Mouse (Mus musculus): ENCODE measurements at regions not wholly inside any gene's neighbourhood (a gene's known extent, or its start where the extent isn't known, plus 50 kb on each side); places are given as distances from the start of the nearest gene placed in this dataset.

- Histone ChIP-seq H3K27ac (ENCODE audit: low read depth) (no peak overlapping the region), H3K27me3 (ENCODE audit: insufficient read depth, low read length) (no peaks in the 10 kb centered on the region), H3K36me3 (ENCODE audit: insufficient read depth) (no peaks in the 10 kb centered on the region), H3K9me3 (ENCODE audit: low read depth, low read length) (no peaks in the 10 kb centered on the region), H3K4me3 (ENCODE audit: low read depth, low read length) (no peak overlapping the region), H3K4me2 (no peak overlapping the region), H3K9ac (no peak overlapping the region), H3K4me1 (ENCODE audit: insufficient read depth) (0 out of 2 replicates have a peak, but pooled peaks cover 4% of the 10 kb centered on the region)
- ATAC-seq (ENCODE audit: insufficient read depth) (no peak), DNase-seq (no peak)
- TF ChIP-seq CTCF (IDR thresholded peaks at IDR 0.05; ENCODE audit: low read depth), result no peak
- 69% methylated on average over 3 of the region's 3 CpGs for WGBS
Observed at GRCm38 (mm10) chr14:76845706-76846105, 190.9 kb upstream of the Ccdc122 start.

- Histone ChIP-seq H3K9me3 (ENCODE audit: low read depth, low read length) (no peaks in the 10 kb centered on the region), H3K4me1 (ENCODE audit: insufficient read depth) (0 out of 2 replicates have a peak, but pooled peaks cover 4% of the 10 kb centered on the region), H3K27me3 (ENCODE audit: insufficient read depth, low read length) (no peaks in the 10 kb centered on the region), H3K4me3 (ENCODE audit: low read depth, low read length) (no peak overlapping the region), H3K4me2 (no peak overlapping the region), H3K36me3 (ENCODE audit: insufficient read depth) (no peaks in the 10 kb centered on the region), H3K27ac (ENCODE audit: low read depth) (no peak overlapping the region), H3K9ac (no peak overlapping the region)
- TF ChIP-seq CTCF (IDR thresholded peaks at IDR 0.05; ENCODE audit: low read depth), result no peak
- 85% methylated on average over 1 of the region's 1 CpGs for WGBS
- ATAC-seq (ENCODE audit: insufficient read depth) (no peak), DNase-seq (no peak)
Observed at GRCm38 (mm10) chr14:76844717-76845116, 191.9 kb upstream of the Ccdc122 start.

- 86% methylated on average over 5 of the region's 5 CpGs for WGBS
- Histone ChIP-seq H3K36me3 (ENCODE audit: insufficient read depth) (no peaks in the 10 kb centered on the region), H3K27me3 (ENCODE audit: insufficient read depth, low read length) (no peaks in the 10 kb centered on the region), H3K4me3 (ENCODE audit: low read depth, low read length) (no peak overlapping the region), H3K27ac (ENCODE audit: low read depth) (peak overlapping the region; percentile 20; the same call in 1 of the 2 replicates), H3K9ac (no peak overlapping the region), H3K4me2 (no peak overlapping the region), H3K9me3 (ENCODE audit: low read depth, low read length) (no peaks in the 10 kb centered on the region), H3K4me1 (ENCODE audit: insufficient read depth) (peaks cover 5% of the 10 kb centered on the region; the same call in 1 of the 2 replicates)
- DNase-seq (no peak), ATAC-seq (ENCODE audit: insufficient read depth) (no peak)
- TF ChIP-seq CTCF (IDR thresholded peaks at IDR 0.05; ENCODE audit: low read depth), result no peak
Observed at GRCm38 (mm10) chr14:76837583-76838220, 198.9 kb upstream of the Ccdc122 start.

- Histone ChIP-seq H3K27ac (ENCODE audit: low read depth) (no peak overlapping the region), H3K4me1 (ENCODE audit: insufficient read depth) (peaks cover 5% of the 10 kb centered on the region; the same call in 1 of the 2 replicates), H3K4me2 (no peak overlapping the region), H3K9me3 (ENCODE audit: low read depth, low read length) (no peaks in the 10 kb centered on the region), H3K27me3 (ENCODE audit: insufficient read depth, low read length) (no peaks in the 10 kb centered on the region), H3K9ac (no peak overlapping the region), H3K36me3 (ENCODE audit: insufficient read depth) (no peaks in the 10 kb centered on the region), H3K4me3 (ENCODE audit: low read depth, low read length) (no peak overlapping the region)
- no peak for ATAC-seq (ENCODE audit: insufficient read depth)
- TF ChIP-seq CTCF (IDR thresholded peaks at IDR 0.05; ENCODE audit: low read depth), result no peak
- no peak for DNase-seq
- WGBS, result 72% methylated on average over 10 of the region's 10 CpGs
Observed at GRCm38 (mm10) chr14:76836926-76837516, 199.6 kb upstream of the Ccdc122 start.

- no peak overlapping the region for H3K27ac ChIP-seq (ENCODE audit: low read depth)
- H3K27me3 ChIP-seq (ENCODE audit: insufficient read depth, low read length), result no peaks in the 10 kb centered on the region
- H3K4me2 ChIP-seq, result no peak overlapping the region
- H3K9ac ChIP-seq, result no peak overlapping the region
- WGBS, result 92% methylated on average over 2 of the region's 2 CpGs
- TF ChIP-seq CTCF (IDR thresholded peaks at IDR 0.05; ENCODE audit: low read depth), result no peak
- H3K9me3 ChIP-seq (ENCODE audit: low read depth, low read length), result no peaks in the 10 kb centered on the region
- H3K36me3 ChIP-seq (ENCODE audit: insufficient read depth), result no peaks in the 10 kb centered on the region
- DNase-seq, result no peak
- H3K4me1 ChIP-seq (ENCODE audit: insufficient read depth), result peaks cover 5% of the 10 kb centered on the region; the same call in 1 of the 2 replicates
- H3K4me3 ChIP-seq (ENCODE audit: low read depth, low read length), result no peak overlapping the region
- ATAC-seq (ENCODE audit: insufficient read depth), result no peak
Observed at GRCm38 (mm10) chr14:76836271-76836670, 200.3 kb upstream of the Ccdc122 start.

GRCm38 (mm10) chr14:76834084-76834483, 202.5 kb upstream of the Ccdc122 start:
- peak; percentile 43 for DNase-seq

GRCm38 (mm10) chr14:76829161-76829510, 207.4 kb upstream of the Ccdc122 start:
- no peak overlapping the region for H3K4me3 ChIP-seq (ENCODE audit: low read depth, low read length)
- no peak for TF ChIP-seq CTCF (IDR thresholded peaks at IDR 0.05; ENCODE audit: low read depth)
- H3K27me3 ChIP-seq (ENCODE audit: insufficient read depth, low read length), result no peaks in the 10 kb centered on the region
- no peaks in the 10 kb centered on the region for H3K9me3 ChIP-seq (ENCODE audit: low read depth, low read length)
- no peak overlapping the region for H3K9ac ChIP-seq
- H3K4me1 ChIP-seq (ENCODE audit: insufficient read depth), result peaks cover 5% of the 10 kb centered on the region; the same call in 1 of the 2 replicates
- 79% methylated on average over 1 of the region's 1 CpGs for WGBS
- H3K4me2 ChIP-seq, result no peak overlapping the region
- H3K36me3 ChIP-seq (ENCODE audit: insufficient read depth), result no peaks in the 10 kb centered on the region
- DNase-seq, result no peak
- no peak for ATAC-seq (ENCODE audit: insufficient read depth)
- no peak overlapping the region for H3K27ac ChIP-seq (ENCODE audit: low read depth)

More at GRCm38 (mm10) chr14:76834084-76834483, 202.5 kb upstream of the Ccdc122 start:
- TF ChIP-seq CTCF (IDR thresholded peaks at IDR 0.05; ENCODE audit: low read depth), result no peak
- H3K4me1 ChIP-seq (ENCODE audit: insufficient read depth), result peaks cover 5% of the 10 kb centered on the region; the same call in 1 of the 2 replicates
- no peaks in the 10 kb centered on the region for H3K27me3 ChIP-seq (ENCODE audit: insufficient read depth, low read length)
- ATAC-seq (ENCODE audit: insufficient read depth), result peak; percentile 89
- no peak overlapping the region for H3K9ac ChIP-seq
- no peak overlapping the region for H3K4me2 ChIP-seq
- H3K27ac ChIP-seq (ENCODE audit: low read depth), result peak overlapping the region; percentile 22; the same call in 1 of the 2 replicates
- 16% methylated on average over 6 of the region's 6 CpGs for WGBS
- no peak overlapping the region for H3K4me3 ChIP-seq (ENCODE audit: low read depth, low read length)
- no peaks in the 10 kb centered on the region for H3K36me3 ChIP-seq (ENCODE audit: insufficient read depth)
- no peaks in the 10 kb centered on the region for H3K9me3 ChIP-seq (ENCODE audit: low read depth, low read length)

All from lung, embryonic 14.5 days (tissue).